Mouse (Mus musculus) monocyte, adult 59 days (primary cell): ENCODE measurements around the gene Ccdc73. TPM values are rescaled to one million over a fixed set of nuclear protein-coding genes. Genes with fewer than 3 reads are reported as not detected.

ENCODE experiments used
- total RNA-seq, 2 experiments: library from RNA; stranded (reverse); gene quantifications; one replicate each; pipeline ENCODE4 v1.2.4; 2023

Gene Ccdc73
- total RNA-seq, result not detected

DNA sequence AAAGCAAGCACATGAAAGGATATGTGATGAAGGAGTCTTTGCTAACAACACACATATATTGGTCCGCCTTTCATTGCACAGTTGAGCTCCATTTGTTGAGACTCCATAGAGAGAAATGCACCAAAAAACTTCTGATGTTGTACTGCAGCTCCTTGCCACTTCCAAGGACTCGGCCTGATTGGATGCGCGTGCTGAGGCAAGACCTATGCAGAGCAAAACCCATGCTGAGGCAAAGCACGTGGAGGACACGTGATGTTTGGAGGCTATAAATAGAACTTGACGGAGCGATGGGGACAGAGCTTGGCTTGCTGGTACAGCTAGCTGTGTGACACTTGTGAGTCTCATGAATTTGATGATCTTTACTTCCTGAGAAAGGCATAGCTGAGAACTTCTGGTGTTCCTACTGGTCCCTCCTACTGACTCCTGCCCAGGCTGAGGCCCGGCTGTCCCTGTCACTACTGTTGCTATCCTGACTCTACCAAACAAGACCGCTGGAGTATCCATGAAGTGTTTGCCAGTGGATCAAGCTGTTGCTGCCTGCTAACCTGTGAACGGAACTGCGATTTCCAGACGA lies at the start of gene Ccdc73:
Gene Ccdc73, plus strand, starts transcription at position 524 of the 574 bp plus-strand sequence.

DNA sequence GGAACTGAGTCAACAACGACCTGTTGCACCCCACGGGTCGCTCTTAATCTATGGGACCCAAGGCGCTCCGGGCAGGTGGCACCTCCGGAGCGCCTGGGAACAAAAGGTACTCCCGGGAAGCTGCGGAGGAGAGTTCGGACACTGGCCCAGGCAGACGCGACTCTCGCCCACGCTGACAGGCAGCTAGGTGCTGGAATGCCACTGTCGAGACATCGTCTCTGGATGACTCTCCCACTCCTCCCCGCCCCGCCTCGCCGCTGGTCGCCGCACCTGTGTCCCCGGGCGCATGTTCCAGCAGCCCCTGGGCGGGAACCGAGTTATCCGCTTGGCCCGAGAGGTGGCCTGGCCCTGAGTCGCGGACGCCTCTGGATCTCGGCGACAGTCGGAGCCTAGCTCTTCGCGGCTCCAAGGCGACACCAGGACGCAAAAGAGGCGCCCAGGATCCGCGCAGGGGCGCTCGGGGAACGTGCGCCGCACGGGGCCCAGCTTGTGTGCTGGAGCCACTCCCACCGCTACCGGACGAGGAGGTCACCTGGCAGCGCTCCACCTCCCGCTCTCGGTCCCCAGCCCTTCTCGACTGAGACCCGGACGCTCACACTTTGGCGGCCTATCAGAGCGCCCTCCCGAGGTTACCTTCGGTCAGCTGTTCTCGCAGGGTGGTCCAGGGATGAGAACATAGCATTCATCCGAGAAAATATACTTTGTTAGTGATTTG lies 18.2 kb upstream of the Ccdc73 start, which contains the start of gene Prrg4:
Gene Prrg4, minus strand, starts transcription at position 601 of the 715 bp plus-strand sequence.

DNA sequence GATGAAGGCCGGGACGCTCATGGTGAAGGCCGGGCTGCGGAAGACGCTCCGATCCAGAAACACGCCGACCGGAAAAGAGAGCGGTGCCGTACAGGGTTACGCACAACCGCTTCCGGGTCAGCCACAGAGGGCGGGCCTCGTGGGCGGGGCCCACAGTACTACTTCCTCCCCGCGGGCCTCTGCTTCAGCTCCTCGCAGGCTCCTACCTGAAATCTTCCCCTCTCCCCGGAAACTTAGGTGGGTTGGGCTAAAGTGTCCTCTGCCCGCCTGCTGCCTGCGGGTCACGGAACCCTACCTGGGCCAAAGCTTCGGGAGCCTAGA lies 149.3 kb downstream of the Ccdc73 start, which contains the start of gene Eif3m:
Gene Eif3m, minus strand, starts transcription at position 114 of the 321 bp plus-strand sequence.

Other genes with a start within 250 kb of the Ccdc73 start
- 10 to 100 TPM; 11.7 to 13.2 TPM for gene Tcp11l1, start 155.6 kb upstream of the Ccdc73 start, total RNA-seq
- not detected for gene Pin1rt1, start 151.4 kb upstream of the Ccdc73 start, total RNA-seq
- 1 to 10 TPM; 7.9 to 9.4 TPM for gene Depdc7, start 124.9 kb upstream of the Ccdc73 start, total RNA-seq
- gene Qser1, start 51.0 kb upstream of the Ccdc73 start, total RNA-seq, result 10 to 100 TPM; 12.7 to 13.6 TPM
- gene Prrg4, start 17.9 kb upstream of the Ccdc73 start, total RNA-seq, result under 1 TPM; 0.61 to 0.76 TPM
- gene Eif3m, start 149.3 kb downstream of the Ccdc73 start, total RNA-seq, result 100 to 1,000 TPM; 102 to 113 TPM
- not detected for gene Gm11060, start 224.2 kb downstream of the Ccdc73 start, total RNA-seq